Mouse (Mus musculus): Measurements from ENCODE around the gene Amotl1.

- TF ChIP-seq CTCF (IDR thresholded peaks at IDR 0.05; ENCODE audit: low read depth, low read length) = no peak
- no peak for TF ChIP-seq POLR2A (IDR thresholded peaks at IDR 0.05; ENCODE audit: extremely low read depth, insufficient read depth, low read length)
Measured at GRCm38 (mm10) chr9:14533659-14534058, 111.2 kb downstream of the Amotl1 start.

All from liver, adult 2 months (tissue).